Mouse (Mus musculus) small intestine, adult 2 months (tissue): Measurements from ENCODE around the gene Mblac1. TPM values are rescaled to one million over a fixed set of nuclear protein-coding genes. Genes with fewer than 3 reads are reported as not detected.

Experiments
- H3K27ac ChIP-seq: fragments of 200-500 bp; 2 replicates; pipeline ENCODE4 v1.5.1; 2012; ENCODE audit warnings: low read depth, low read length, control low read depth, inconsistent platforms; ENCODE audit not compliant: insufficient read depth
- H3K27me3 ChIP-seq: fragments of 200-500 bp; 2 replicates; pipeline ENCODE4 v1.6.1; 2012; ENCODE audit warnings: mild to moderate bottlenecking, moderate library complexity, low read length, inconsistent platforms; ENCODE audit not compliant: control insufficient read depth, insufficient read depth
- H3K36me3 ChIP-seq: fragments of 200-500 bp; 2 replicates; pipeline ENCODE4 v1.6.1; 2012; ENCODE audit warnings: mild to moderate bottlenecking, low read length, control low read depth, inconsistent platforms; ENCODE audit not compliant: control insufficient read depth, insufficient read depth
- H3K4me1 ChIP-seq: fragments of 200-500 bp; 2 replicates; pipeline ENCODE4 v1.6.1; 2012; ENCODE audit warnings: low read length, inconsistent platforms, mixed read lengths; ENCODE audit not compliant: control insufficient read depth, insufficient read depth, insufficient read length
- H3K4me3 ChIP-seq: fragments of 200-500 bp; 2 replicates; pipeline ENCODE4 v1.5.1; 2012; ENCODE audit warnings: low read depth, mild to moderate bottlenecking, control low read depth, inconsistent platforms, low read length, moderate library complexity
- CTCF ChIP-seq: fragments of 200-500 bp; IDR thresholded peaks from 2 replicates; pipeline ENCODE4 v1.5.1; 2012; ENCODE audit warnings: low read depth, mild to moderate bottlenecking, control low read depth, inconsistent platforms, low read length, moderate library complexity, mixed read lengths; ENCODE audit not compliant: insufficient replicate concordance, insufficient read length; ENCODE audit errors: extremely low read depth
- POLR2A ChIP-seq: fragments of 200-500 bp; IDR thresholded peaks from 2 replicates; pipeline ENCODE4 v1.6.1; 2012; ENCODE audit warnings: low read depth, mild to moderate bottlenecking, control low read depth, inconsistent platforms, low read length, moderate library complexity
- WGBS: fragments of 180-500 bp; shearing (Covaris S2); methylation state at CpG from one replicate; pipeline ENCODE4 v1.1.7; 2018; 5-methylcytosine and 5-hydroxymethylcytosine counted together
- polyA plus RNA-seq: library from polyadenylated mRNA; depleted of rRNA; stranded (reverse); fragments of >200 nt; gene quantifications from 2 replicates; pipeline ENCODE4 v1.2.3, GENCODE M21; 2012; rRNA removed

The Mblac1 gene
- polyA plus RNA-seq, 1 experiment = 3.0 TPM

DNA sequence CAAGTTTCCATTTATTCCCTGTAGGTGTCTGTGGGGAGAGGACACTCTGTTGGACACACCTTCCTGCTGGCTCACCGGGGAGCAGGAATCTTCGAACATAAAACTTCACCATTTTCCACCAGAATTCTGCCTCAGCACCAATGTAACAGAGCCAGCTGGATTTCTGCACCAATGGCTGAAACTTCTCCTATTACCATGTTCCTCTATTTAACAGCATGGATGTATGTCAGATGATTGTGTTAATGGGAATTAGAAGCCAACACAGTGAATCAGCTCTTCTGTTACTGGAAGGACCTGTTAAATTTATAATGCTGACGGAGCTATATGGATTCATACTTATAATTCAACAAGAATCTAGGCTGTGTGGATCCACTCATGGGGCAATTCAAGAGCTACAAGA is 35.4 kb downstream of the Mblac1 start:
- 81% methylated on average over 3 of the region's 3 CpGs for WGBS
- H3K4me1 ChIP-seq = no peaks in the 10 kb centered on the region
- TF ChIP-seq CTCF = no peak
- no peak for TF ChIP-seq POLR2A
- no peaks in the 10 kb centered on the region for H3K27me3 ChIP-seq
- H3K4me3 ChIP-seq = no peak overlapping the region
- no peaks in the 10 kb centered on the region for H3K36me3 ChIP-seq
- no peak overlapping the region for H3K27ac ChIP-seq

DNA sequence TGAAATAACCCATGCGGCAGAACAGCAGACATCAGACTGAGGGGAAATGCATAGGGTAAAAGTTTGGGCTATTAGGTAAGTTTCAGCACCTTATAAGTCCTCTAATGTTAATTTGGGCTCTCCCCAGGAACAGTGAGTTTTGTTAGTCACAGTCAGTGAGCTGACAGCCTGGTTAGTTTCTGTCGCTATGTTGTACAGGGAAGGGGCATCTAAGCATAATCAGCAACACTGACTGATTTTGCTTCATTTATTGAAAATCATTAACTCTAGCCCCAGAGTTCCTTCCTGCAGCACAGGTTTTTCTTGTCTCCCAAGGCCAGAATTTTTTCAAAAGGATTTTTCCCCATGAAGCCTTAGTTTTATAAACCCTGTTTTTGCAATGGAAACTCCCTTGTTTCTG is 39.7 kb downstream of the Mblac1 start:
- H3K27ac ChIP-seq = no peak overlapping the region

DNA sequence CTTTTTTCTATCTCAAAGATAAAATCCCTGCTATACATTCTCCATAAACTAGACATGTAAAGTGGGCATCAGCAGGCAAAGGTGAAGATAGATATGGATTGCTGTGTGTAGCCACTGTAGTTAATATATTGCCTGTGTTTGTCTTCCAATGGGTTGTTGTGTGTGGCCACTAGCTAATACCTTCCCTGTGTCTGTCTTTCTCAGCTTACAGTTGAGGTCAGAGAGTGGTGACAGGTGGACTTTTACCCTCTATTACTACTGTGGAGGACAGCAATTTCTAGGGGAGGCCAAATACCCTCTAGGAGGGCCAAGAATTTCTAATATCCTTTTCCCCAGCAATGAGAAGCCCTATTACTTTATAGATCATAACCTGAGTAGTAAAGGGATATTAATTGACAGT is 40.1 kb downstream of the Mblac1 start:
- H3K4me1 ChIP-seq = no peaks in the 10 kb centered on the region
- TF ChIP-seq CTCF (no peak), POLR2A (no peak)
- H3K36me3 ChIP-seq = no peaks in the 10 kb centered on the region
- H3K4me3 ChIP-seq = no peak overlapping the region
- H3K27ac ChIP-seq = no peak overlapping the region
- H3K27me3 ChIP-seq = no peaks in the 10 kb centered on the region

More for the DNA sequence above, 39.7 kb downstream of the Mblac1 start:
- Histone ChIP-seq H3K27me3 (no peaks in the 10 kb centered on the region), H3K4me3 (no peak overlapping the region), H3K36me3 (no peaks in the 10 kb centered on the region), H3K4me1 (no peaks in the 10 kb centered on the region)
- WGBS = 81% methylated on average over 2 of the region's 2 CpGs
- TF ChIP-seq POLR2A = no peak
- no peak for TF ChIP-seq CTCF

DNA sequence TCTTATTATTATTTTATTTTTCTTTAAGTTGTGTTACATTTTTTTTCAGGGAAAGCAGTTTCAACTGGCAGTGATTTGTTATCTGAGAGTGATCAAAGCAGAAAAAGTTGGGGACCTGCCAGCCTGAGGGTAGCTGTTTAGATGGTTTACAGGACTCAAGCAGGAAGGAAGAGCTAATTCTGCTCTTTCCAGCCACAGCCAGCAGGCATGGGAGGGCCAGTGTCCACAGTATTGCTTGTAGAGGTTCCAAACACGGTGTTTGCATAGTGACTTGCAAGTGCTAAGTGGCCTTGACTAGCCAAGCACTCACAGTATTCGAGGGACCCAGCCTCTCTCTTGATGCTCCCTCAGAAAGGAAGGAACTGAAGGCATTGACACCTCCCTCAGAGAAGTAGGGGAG is 47.4 kb downstream of the Mblac1 start:
- WGBS = 3% methylated on average over 2 of the region's 2 CpGs
- TF ChIP-seq CTCF = no peak
- TF ChIP-seq POLR2A = no peak
- Histone ChIP-seq H3K4me3 (no peak overlapping the region), H3K4me1 (no peaks in the 10 kb centered on the region), H3K27me3 (no peaks in the 10 kb centered on the region), H3K36me3 (no peaks in the 10 kb centered on the region), H3K27ac (no peak overlapping the region)

Other genes starting within 250 kb of the Mblac1 start
- 0.04 and 0.08 TPM in 2 replicates for gene Gjc3, start 231.2 kb upstream of the Mblac1 start, polyA plus RNA-seq
- 0.15 TPM in 1 of 2 replicates, not detected in the other for gene Azgp1, start 212.8 kb upstream of the Mblac1 start, polyA plus RNA-seq
- not detected in 2 replicates for gene Smok3a, start 173.1 kb upstream of the Mblac1 start, polyA plus RNA-seq
- not detected in 2 replicates for gene Smok3b, start 172.9 kb upstream of the Mblac1 start, polyA plus RNA-seq
- gene Smok3c, start 141.1 kb upstream of the Mblac1 start, polyA plus RNA-seq = not detected in 2 replicates
- gene Zkscan1, start 109.2 kb upstream of the Mblac1 start, polyA plus RNA-seq = 0.63 and 1.4 TPM in 2 replicates
- gene Zscan21, start 77.4 kb upstream of the Mblac1 start, polyA plus RNA-seq = 2.5 and 3.2 TPM in 2 replicates
- 0.28 and 0.81 TPM in 2 replicates for gene Zfp113, start 38.6 kb upstream of the Mblac1 start, polyA plus RNA-seq
- 32.7 and 61.2 TPM in 2 replicates for gene Cops6, start 33.2 kb upstream of the Mblac1 start, polyA plus RNA-seq
- 11.0 and 18.3 TPM in 2 replicates for gene Ap4m1, start 22.3 kb upstream of the Mblac1 start, polyA plus RNA-seq
- 10.8 and 25.2 TPM in 2 replicates for gene Mcm7, start 21.9 kb upstream of the Mblac1 start, polyA plus RNA-seq
- gene Taf6, start 6.9 kb upstream of the Mblac1 start, polyA plus RNA-seq = 25.5 and 46.4 TPM in 2 replicates
- 0.39 and 1.5 TPM in 2 replicates for gene Cnpy4, start 6.8 kb upstream of the Mblac1 start, polyA plus RNA-seq
- gene Nxpe5, start 31.6 kb downstream of the Mblac1 start, polyA plus RNA-seq = 0.61 and 0.70 TPM in 2 replicates
- 87.3 and 168 TPM in 2 replicates for gene Lamtor4, start 61.2 kb downstream of the Mblac1 start, polyA plus RNA-seq
- 34.7 and 56.7 TPM in 2 replicates for gene BC037034, start 69.7 kb downstream of the Mblac1 start, polyA plus RNA-seq
- gene Gal3st4, start 78.5 kb downstream of the Mblac1 start, polyA plus RNA-seq = 0.15 and 0.28 TPM in 2 replicates
- not detected in 2 replicates for gene Gm43720, start 85.6 kb downstream of the Mblac1 start, polyA plus RNA-seq
- gene Gpc2, start 85.7 kb downstream of the Mblac1 start, polyA plus RNA-seq = 1.1 and 1.4 TPM in 2 replicates
- 0.33 and 0.46 TPM in 2 replicates for gene Stag3, start 85.9 kb downstream of the Mblac1 start, polyA plus RNA-seq
- gene Pvrig, start 147.6 kb downstream of the Mblac1 start, polyA plus RNA-seq = 1.2 and 1.4 TPM in 2 replicates
- 1.2 and 1.8 TPM in 2 replicates for gene Zfp157, start 247.2 kb downstream of the Mblac1 start, polyA plus RNA-seq